Mouse (Mus musculus) cerebellum, postnatal 14 days (tissue): ENCODE measurements around the gene 1700025G04Rik.

Source experiments
- DNase-seq, 2 experiments: peaks; one replicate each; pipeline ENCODE4 v3.0.0; 2021; ENCODE audit warnings: mixed read lengths in 2 of 2

Gene 1700025G04Rik

DNA sequence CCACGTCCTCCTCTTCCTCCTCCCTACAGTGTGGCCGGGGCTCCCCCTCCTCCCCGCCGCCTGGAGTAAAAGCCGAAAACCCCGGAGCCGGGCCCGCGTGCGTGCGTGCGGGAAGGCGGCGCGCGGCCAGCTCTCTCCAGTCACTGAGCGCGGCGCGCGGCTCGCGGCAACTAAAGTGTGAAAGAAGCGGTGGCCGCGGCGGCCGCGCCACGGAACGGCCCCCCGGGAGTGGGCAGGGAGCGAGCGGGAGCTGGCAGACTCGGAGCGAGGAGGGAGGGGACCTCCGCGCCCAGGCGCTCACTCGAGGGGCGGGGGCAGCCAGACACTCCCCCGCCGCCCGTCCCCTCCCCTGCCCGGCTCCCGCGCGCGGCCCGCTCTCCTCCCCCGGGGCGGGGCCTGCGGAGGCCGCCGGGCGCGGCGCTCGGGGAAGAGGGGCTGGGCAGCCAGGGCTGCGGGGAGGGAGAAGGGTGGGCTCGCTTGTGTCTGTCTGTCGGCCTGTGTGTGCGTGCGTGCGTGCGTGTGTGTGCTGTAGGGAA lies at the start of gene 1700025G04Rik:
Gene 1700025G04Rik, minus strand, starts transcription at position 108 of the 536 bp plus-strand sequence.
- peak; percentile 83 to 91 for DNase-seq

DNA sequence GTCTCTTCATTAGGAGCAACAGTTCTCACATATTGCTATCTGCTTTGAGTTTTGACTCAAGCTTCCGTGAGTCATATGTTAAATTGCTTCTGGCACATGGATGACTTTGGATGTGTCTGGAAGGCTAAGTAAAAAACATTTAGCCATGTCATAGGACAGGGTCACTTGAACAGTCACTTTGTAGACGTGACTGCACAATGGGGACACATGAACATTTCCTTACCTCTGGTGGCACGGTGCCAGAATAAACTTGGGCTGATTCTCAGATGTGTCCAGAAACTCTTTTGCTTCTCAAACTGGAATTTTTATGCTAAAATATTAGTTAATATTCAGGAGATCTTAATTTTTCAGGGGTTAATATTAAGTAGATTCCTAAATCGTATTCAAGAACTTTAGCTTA lies 49.6 kb upstream of the 1700025G04Rik start:
- DNase-seq: no peak

DNA sequence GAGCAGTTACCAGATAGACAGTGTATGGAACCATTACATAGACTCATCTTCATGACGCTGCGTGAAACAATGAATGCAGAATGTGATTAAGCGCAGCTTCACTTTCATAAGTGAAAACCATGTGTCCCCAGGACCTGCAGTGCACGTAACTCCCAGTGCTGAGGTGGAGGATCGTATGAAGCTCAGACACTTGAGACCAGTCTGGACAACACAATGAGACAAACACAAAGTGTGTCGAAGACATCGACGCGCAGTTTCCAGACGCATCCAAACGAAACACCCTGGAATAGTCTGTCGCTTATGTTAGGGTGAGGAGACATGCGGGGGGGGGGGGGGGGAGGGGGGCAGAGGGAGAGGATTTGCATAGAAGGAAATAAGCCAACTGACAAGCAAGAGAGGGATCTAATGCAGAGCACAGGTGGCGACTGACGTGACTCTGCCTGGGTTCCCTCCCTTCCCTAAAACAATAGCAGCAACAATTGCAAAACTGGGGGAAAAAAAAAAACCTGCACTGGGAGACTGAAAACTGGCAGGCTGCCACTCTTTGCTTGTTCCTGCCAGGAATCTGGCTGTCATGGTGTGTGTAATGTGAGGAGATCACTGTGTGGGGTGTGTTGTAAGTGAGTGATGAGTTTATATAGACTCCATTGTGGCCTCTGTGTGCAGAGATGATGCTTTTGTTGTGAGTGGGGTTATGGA lies 40.3 kb upstream of the 1700025G04Rik start:
- DNase-seq: peak; percentile 59 to 73

DNA sequence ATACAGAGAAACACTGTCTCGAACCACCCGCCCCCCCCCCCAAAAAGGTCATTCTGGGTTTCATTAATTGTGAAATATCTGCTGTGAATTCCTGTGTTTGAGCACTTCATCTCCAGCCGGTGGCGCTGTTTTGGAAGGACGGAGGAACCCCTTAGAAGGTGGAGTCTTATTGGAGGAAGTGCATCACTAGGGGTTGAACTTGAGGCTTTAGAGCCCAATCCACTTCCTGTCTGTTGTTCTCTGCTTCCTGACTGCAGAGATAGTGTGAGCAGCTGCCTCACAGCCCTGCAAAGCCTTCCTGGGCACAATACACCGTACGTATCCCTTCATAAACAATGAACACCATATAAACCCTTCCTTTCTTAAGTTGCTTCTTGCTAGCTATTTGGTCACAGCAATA lies 35.5 kb upstream of the 1700025G04Rik start:
- no peak for DNase-seq

DNA sequence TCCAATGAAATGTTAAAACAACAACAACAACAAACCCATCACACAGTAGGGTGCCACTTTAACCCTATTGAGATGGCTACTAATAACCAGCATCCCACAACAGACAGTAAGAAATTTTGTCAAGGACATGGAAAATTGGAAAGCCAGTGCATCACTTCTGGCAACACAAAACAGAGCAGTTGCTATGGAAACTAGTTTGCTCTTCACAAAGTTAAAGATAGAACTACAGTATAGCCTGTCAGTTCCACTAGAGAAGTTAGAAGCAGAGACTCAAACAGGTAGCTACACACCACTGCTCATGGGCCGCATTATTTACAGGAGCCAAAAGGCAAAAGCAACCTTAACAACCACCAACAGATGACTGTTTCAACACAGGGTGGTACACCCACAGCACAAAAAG lies 20.2 kb upstream of the 1700025G04Rik start:
- no peak for DNase-seq

DNA sequence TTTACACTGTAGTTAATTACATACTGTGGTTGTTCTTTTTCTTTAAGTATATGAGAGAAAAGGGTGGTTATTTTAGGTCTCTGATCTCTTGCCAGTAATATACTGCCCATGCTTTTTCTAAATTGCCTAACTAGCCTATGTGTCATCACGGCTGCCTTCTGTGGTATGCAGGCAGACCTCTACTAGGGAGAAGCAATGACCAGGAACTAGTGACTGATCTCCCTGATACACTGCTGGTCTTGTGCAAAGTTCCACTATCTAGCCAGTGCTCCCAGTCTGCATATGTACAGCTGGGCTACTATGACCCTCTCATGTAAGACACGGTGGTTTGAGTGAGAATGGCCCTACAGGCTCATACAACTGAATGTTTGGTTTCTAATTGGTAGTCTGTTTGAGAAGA lies 16.2 kb upstream of the 1700025G04Rik start:
- no peak for DNase-seq

DNA sequence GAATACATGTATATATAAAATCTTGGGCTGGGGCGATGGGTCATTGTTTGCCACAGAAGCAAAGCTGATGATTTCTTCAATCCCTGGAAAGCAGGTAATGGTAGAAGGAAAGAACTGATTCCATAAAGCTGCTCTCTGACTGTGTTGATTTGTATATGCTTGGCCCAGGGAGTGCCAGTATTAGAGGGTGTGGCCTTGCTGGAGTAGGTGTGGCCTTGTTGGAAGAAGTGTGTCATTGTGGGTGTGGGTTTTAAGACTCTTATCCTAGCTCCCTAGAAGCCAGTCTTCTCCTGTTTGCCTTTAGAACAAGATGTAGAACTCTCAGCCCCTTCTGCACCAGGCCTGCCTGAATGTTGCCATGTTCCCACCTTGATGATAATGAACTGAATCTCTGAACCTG lies 15.3 kb upstream of the 1700025G04Rik start:
- no peak for DNase-seq

DNA sequence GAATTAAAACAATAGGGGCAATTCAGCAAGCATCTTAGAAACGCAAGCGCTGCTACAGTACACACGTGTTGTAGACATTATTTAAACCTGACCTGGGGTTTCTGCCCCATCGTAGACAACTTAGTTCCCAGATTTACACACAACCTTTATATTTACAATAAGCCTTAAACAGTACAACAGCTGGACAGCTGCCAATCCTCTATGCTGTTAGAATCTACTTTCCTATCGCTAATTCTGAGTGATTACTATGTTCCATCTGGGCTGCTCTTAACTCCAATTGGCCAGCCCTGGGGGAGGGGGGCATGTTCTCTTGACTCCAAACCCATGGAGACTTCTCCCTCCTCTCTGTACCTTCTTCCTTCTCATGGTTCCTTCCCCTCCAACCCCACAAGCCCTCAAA lies 11.8 kb upstream of the 1700025G04Rik start:
- DNase-seq: no peak

DNA sequence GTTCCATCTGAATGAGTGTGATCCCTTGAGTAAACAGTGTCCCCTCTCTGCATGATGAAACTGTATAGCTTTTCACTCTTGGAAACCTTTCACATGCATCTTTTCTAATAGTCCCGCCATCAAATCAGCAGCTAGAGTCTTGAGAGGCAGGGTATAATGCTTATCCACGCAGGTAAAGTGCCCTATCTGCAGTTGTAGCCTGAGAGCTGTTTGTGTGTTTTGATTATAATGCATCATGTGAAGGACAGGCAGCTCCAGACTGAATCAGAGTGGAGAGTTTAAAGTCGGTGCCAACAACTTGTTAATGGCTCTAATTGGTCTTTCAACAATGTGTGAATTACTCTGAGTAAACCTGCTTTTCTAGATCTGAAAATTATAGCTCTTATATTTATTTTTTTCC lies 6.1 kb upstream of the 1700025G04Rik start:
- DNase-seq: no peak

DNA sequence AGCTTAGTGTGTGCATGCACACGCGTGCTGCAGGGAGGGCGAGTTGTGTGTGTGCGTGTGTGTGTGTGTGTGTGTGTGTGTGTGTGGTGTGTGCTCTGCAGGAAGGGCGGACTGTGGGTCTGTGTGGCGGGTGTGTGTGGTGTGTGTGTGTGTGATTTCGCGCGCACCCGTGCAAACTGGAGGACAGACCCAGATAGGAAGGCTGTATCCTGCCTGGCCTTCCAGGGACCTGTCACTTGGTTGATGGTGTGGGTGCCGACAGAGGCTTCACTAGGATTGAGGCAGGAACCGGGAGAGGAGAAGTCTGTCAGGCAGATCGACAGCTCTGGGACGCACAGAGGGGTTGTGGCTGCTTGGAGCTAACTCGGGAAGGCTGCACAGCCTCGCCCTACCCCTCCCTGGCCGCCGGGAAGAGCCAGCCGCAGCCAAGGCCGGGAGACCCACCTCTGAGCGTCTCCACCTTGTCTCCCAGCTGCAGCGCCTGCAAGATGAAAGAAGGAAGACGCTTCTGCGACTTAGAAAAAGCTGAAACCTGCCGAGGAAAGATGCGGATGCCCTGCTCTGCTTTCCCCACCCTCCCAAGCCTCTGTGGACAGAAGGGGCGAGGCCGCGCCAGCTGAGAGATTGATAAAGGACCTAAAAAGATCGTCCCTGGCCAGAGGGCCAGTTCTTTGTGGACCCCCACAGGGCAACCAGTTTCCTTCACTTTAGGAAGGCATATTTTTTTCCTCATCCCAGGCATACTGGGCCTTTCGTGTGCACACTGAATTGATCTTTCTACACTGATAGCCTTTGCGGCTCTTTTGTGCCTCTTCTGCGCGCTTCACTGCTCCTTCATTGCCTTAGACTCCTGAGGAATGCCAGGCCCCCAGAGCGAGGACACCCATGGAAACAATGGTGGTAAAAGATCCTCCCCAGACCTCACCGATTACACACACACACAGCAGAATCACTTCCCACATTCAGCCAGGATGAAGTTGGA lies 930 bp upstream of the 1700025G04Rik start:
- peak; percentile 74 for DNase-seq

DNA sequence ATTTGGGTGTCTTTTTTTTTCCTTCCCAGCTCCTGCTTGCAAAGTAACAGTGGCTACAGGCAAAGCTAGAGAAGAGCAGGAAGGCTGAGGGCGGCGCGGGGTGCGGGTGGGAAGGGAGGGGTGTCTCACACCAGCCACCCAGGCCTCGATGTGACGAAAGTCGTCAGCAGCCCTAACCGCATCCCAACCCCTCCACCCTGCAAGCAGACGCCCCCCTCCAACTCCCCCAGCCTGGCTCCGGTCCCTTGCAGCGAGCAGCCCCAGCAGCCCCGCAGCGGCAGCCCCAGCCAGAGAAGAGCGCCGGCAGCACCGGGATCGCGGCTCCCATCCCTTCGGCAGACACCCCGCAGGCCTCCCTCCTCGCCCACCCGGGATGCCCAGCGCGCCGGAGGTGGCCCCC lies 399 bp downstream of the 1700025G04Rik start:
- DNase-seq: peak; percentile 68 to 70

DNA sequence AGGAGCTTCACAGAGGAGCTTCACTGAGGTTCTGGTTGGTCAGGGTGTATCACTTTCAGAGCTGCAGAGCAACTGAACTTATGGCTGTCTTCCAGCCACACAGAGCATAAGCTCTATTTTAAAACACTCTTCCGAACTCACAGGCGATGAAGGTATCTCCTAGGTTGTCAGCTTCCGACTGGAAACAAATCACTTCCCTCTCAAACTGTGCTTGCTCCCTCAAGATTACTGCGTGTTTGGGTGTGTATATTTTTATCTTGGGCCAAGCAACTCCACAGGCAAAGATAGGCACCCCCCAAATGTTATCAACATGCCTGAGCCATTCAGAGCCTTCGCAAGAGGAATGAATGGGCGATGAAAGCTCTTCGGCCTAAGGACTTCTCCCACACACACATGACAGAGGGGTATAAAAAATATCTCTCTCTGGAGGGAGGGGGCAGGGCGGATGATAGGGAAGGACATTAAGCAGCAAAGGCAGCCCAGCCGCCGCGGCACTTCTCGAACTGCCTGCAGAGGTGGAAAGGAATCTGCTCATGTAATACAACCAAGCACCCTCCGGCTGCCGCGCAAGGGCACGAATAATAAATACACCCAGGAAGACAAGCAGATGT lies 1.0 kb downstream of the 1700025G04Rik start:
- DNase-seq: peak; percentile 70 to 71

DNA sequence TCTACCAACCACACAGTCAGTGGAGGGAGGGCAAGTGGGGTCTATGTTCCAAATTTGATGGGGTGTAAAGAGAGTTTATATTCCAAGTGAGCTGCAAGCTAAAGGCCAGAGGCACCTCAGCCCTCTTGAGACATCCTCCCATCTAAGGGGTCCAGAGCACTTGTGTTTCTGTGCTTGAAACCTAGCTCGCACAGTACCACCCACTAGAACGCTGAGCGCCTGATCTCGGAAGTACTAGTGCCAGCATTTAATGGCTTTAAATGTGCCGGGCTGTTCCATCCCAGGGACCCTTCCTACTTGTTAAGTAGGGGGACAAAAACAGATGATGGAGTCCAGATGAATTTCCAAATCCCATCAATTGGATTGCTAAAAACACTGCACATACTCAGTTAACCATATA lies 1.9 kb downstream of the 1700025G04Rik start:
- DNase-seq: no peak

DNA sequence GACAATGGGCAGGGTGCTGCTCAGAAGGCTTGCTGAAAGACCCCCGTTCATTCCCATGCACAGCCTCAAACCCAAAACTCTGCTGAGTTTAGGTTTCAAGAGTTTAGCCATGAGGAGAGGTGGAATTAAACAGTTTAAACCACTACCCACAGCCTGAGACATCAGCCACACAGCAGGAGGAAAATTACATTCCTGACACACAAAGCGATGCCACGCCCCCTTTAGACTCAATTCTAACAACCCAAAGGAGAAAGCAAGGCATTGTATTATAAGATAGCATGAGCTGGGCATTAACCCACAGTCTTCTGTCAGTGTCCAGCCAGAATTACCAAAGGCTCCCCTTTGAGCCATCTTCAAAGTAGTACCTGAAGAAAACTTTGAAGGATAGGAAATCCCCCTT lies 3.0 kb downstream of the 1700025G04Rik start:
- DNase-seq: no peak

DNA sequence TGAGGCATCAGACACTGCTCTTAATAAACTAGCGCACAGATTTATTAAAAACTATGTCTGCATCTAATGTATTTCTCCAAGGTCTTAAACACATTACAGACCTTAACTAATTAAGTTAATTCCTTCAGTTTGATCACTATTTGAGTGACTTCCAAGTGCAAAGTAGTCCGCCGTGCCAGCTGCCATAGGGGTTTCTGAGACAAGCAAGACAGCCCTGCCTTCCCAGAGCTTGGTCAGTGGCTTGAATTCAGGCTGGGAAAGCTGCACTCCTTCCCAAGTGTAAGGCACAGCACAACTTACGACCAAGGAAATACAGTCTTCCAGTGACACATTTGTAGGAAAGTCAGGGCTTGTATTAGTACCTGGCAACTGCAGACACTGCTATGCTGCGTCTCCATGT lies 4.4 kb downstream of the 1700025G04Rik start:
- DNase-seq: no peak

DNA sequence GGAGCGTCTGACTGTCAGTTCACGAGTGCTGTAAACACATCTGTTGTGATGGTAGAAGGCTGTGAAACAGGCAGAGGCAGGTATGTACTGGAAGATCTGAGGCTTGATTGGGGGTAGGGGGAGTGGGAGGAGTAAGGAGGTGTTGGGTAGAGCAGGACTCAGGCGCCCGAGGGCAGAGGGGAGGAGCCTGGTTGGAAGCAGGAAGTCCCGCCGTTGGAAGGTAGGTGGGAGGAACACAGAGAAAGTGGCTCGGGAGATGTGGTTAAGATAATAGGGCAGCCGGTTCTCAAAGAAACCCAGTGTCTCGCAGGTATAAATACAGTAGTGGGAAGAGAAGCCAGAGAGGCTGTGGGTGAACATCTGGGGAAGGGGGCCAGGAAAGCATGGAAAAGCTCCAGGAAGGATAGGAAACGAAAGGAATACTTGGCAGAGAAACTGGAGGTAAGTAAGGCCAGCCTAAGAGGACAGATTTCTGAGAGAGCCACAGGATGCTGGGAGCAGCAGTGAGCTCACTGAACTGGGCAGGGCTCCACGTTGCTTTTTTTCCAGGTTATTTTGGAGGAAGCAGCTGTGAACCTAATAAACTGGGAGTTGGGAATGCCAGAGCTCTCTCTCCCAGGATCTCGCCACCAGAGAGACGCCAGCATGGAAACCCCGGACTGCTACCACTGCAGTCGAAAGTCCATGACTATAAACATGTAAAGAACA lies 5.1 kb downstream of the 1700025G04Rik start:
- peak; percentile 77 for DNase-seq

DNA sequence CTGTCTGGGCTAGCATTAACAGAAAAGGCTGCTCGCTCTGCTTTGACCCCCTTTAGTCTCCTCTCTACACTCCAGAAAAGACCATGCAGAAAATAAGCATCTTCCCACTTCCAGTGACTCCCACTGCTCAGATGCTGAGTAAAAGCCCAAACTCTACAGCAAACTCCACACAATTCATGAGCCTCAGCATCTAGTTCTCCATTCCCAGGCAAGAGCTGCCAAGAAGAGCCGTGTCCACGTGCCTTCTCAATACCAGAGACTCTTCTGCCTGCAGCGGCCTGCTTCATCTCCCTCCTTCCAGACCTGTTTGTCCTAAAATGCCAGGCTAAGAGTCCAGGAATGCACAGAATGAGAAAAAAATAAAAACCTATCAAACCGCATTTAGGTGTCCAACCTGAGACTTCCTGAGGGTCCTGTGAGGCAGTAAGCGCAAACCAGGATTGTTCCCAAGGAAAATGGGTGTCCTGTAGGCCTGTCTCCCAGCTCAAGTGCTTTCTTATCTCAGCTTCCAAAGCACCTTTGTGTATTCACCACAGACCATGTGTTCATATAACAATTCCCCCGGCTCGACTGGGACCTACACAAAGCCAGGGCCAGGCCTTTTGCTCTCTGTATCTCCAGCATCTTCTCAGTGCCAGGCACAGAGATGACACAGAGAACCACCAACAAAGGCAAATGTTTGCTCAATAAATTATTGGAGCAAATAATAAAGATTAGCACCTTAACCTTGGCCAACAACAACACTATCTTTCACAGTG lies 7.8 kb downstream of the 1700025G04Rik start:
- DNase-seq: no peak

DNA sequence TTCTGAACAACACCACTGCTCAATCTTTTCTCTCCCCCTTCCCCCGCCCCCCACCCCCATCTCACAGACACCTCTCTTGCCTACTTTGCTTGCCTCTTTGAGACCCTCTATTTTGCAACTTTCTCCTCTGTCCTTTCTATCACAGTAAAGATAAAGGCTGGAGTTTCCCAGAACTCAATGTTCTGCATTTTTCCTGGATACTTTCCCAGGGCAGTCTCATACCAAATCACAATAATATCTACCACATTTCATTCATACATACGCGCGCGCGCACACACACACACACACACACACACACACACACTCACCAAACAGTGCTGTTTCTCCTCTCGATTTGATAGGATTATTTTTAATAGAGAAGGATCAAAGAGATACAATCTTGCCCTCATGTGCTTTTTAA lies 8.8 kb downstream of the 1700025G04Rik start:
- DNase-seq: no peak

DNA sequence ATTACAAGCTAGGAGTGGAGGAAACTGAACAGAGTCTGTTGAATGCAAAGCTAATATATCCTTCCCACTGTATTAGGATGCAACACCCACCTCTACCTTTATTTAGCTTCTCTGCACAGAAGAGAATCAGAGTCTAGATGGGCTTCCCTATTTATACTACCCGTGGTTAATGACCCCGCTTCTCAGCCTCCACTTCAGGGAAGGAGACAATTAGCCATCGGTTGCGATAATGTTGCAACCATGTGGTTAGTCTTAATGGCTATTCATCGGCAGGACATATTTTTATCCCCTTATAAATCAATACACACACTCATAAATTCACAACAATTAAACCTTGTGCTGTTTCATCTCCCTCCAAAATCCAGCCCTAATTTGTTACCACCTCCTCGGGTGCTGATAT lies 9.7 kb downstream of the 1700025G04Rik start:
- no peak for DNase-seq

DNA sequence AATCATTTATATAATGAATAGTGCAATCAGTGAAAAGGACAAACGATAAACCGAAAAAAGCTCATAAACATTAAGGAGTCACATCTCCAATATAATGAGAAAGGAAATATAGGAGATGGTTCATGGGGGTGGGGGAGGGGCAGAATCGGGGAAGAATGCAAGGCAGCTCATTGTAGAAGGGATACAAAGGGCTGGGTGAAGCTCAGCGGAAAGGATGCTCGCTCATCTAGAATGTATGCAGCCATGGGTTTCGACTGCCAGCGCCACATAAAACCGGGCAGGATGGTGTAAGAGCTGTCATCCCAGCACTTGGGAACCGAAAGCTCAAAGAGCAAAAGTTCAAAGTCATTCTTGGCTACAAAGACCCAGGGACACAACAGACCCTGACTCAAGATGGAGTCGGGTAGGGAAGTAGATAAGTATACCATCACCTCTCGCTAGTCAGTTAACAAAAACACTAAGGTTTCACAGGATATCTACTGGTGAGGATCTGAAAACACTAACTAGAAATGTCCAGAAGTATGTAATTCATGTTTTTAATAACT lies 12.7 kb downstream of the 1700025G04Rik start:
- DNase-seq: no peak

DNA sequence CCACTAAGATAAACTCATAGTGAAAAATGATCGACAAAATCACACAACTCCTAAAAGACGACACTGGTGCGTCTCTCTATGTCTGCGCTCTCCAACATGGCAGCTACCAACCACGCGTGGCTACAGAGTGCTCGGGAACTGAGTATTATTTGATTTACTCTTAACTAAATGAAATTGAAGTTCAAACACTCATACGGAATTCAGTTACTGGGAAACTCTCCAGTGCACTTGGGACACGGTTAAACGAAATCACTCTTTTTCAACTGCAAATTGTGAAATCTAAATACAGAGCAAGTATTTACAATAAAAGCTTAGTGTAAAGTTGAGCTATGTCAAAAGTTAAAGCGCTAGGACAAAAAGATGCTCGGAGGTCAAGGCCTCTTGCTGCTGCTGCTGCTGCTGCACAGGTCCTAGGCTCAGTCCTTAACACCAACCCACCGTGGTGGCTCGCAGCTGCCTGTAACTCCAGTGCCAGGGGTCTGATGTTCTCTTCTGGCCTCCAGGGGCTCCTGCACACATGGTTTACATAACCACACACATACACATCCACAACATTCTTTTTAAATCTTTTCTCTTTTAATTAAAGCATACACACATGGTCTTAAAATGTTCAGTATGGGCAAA lies 13.6 kb downstream of the 1700025G04Rik start:
- no peak for DNase-seq
